Comparison of ENCODE assay signal across 8 mouse cellular contexts in genomic region chr17:25569833-25570647, GRCm38 (mm10). TPM values are rescaled to one million over a fixed set of nuclear protein-coding genes. Genes with fewer than 3 reads are reported as not detected.
DNase-seq lines count a peak whose midpoint lies in the region; ATAC-seq and TF ChIP-seq lines count a peak whose summit lies in the region.

No protein-coding gene starts in this region.

- peak; percentile 42 for ATAC-seq in forebrain, embryonic 11.5 days (replicated peaks; ENCODE audit: low FRiP score)
- ATAC-seq in liver, embryonic 12.5 days: 0 out of 2 replicates have a peak, but pooled peaks have one; percentile 5
- no peak; the same call in none of the 2 replicates for ATAC-seq in stomach, postnatal 0 days (ENCODE audit: low FRiP score, low TSS enrichment)

- 3% methylated on average over 53 of the region's 54 CpGs for WGBS in forebrain, embryonic 11.5 days
- WGBS in liver, embryonic 12.5 days (ENCODE audit: insufficient replicate concordance): 6% methylated on average over 54 of the region's 54 CpGs
- 7% methylated on average over 54 of the region's 54 CpGs for WGBS in stomach, postnatal 0 days

- no peak overlapping the region for H3K27ac ChIP-seq in forebrain, embryonic 11.5 days (ENCODE audit: low read depth, low read length)
- no peak overlapping the region for H3K27ac ChIP-seq in liver, embryonic 12.5 days
- H3K27ac ChIP-seq in stomach, postnatal 0 days (replicated peaks): no peak overlapping the region

- H3K9ac ChIP-seq in forebrain, embryonic 11.5 days (ENCODE audit: low read length): peak overlapping the region; percentile 65
- peak overlapping the region; percentile 30; the same call in 1 of the 2 replicates for H3K9ac ChIP-seq in liver, embryonic 12.5 days
- peak overlapping the region; percentile 59 for H3K9ac ChIP-seq in stomach, postnatal 0 days (ENCODE audit: low read length)

- H3K4me2 ChIP-seq in forebrain, embryonic 11.5 days (ENCODE audit: low read depth, low read length, severe bottlenecking): peak overlapping the region; percentile 97
- peak overlapping the region; percentile 76 for H3K4me2 ChIP-seq in liver, embryonic 12.5 days
- H3K4me2 ChIP-seq in stomach, postnatal 0 days (replicated peaks; ENCODE audit: low read depth): peak overlapping the region; percentile 87

- DNase-seq in layer of hippocampus, postnatal 10 days (ENCODE audit: low spot score in 2 of 2): peak; percentile 42 to 49
- no peak for DNase-seq in layer of hippocampus, adult 9-11 months
- peak; percentile 48 for DNase-seq in ZHBTc4 (ENCODE audit: low read depth, low spot score)
- DNase-seq in forebrain, embryonic 11.5 days (ENCODE audit: low spot score): peak; percentile 67
- no peak for DNase-seq in stomach, postnatal 0 days (ENCODE audit: low spot score)
- no peak for DNase-seq in spleen, postnatal 10 days (ENCODE audit: low spot score in 2 of 2)
- no peak for DNase-seq in urinary bladder, postnatal 4 days (ENCODE audit: low spot score in 2 of 2)

- no peaks in the 10 kb centered on the region for H3K9me3 ChIP-seq in forebrain, embryonic 11.5 days (ENCODE audit: control insufficient read depth, low read length)
- H3K9me3 ChIP-seq in liver, embryonic 12.5 days (replicated peaks): no peaks in the 10 kb centered on the region
- H3K9me3 ChIP-seq in stomach, postnatal 0 days (ENCODE audit: control insufficient read depth, low read length): no peaks in the 10 kb centered on the region

- TF ChIP-seq EP300 in stomach, postnatal 0 days (optimal IDR thresholded peaks at IDR 0.05): no peak

- H3K4me3 ChIP-seq in forebrain, embryonic 11.5 days (ENCODE audit: low read depth, low read length): peak overlapping the region; percentile 48
- peak overlapping the region; percentile 50 for H3K4me3 ChIP-seq in liver, embryonic 12.5 days
- H3K4me3 ChIP-seq in stomach, postnatal 0 days (ENCODE audit: low read depth, low read length): peak overlapping the region; percentile 48

- peaks cover 20% of the 10 kb centered on the region; the same call in 1 of the 2 replicates for H3K4me1 ChIP-seq in forebrain, embryonic 11.5 days (replicated peaks; ENCODE audit: control insufficient read depth, insufficient read depth, low read length)
- H3K4me1 ChIP-seq in liver, embryonic 12.5 days: peaks cover 16% of the 10 kb centered on the region
- H3K4me1 ChIP-seq in stomach, postnatal 0 days (replicated peaks; ENCODE audit: control insufficient read depth, insufficient read depth): 0 out of 2 replicates have a peak, but pooled peaks cover 3% of the 10 kb centered on the region

- H3K27me3 ChIP-seq in forebrain, embryonic 11.5 days (ENCODE audit: control insufficient read depth, insufficient read depth, low read length): peaks cover 29% of the 10 kb centered on the region
- peaks cover 95% of the 10 kb centered on the region for H3K27me3 ChIP-seq in liver, embryonic 12.5 days (replicated peaks)
- H3K27me3 ChIP-seq in stomach, postnatal 0 days (ENCODE audit: control insufficient read depth, insufficient read depth, low read length): peaks cover 3% of the 10 kb centered on the region; the same call in 1 of the 2 replicates

- no peak for TF ChIP-seq CTCF in stomach, postnatal 0 days (IDR thresholded peaks at IDR 0.05; ENCODE audit: low read depth)

- H3K36me3 ChIP-seq in forebrain, embryonic 11.5 days (ENCODE audit: control insufficient read depth, insufficient read depth, low read length): no peaks in the 10 kb centered on the region
- H3K36me3 ChIP-seq in liver, embryonic 12.5 days: no peaks in the 10 kb centered on the region
- H3K36me3 ChIP-seq in stomach, postnatal 0 days (ENCODE audit: control insufficient read depth, insufficient read depth, low read length): no peaks in the 10 kb centered on the region

RNA-seq across cellular contexts. Expression of gene Sox8, which starts 0.4 kb away (rescaled TPM):
- 10 to 100 TPM; 62.7 to 66.3 TPM for total RNA-seq in layer of hippocampus, postnatal 10 days (2021)
- polyA plus RNA-seq in forebrain, embryonic 11.5 days (2014; fragmentation: Nextera tagmentation; extraction: Ambion mirVana): 7.3 and 7.5 TPM in 2 replicates
- 0.52 and 0.65 TPM in 2 replicates for polyA plus RNA-seq in liver, embryonic 12.5 days (2016; fragmentation: Nextera tagmentation; extraction: Ambion mirVana)
- polyA plus RNA-seq in stomach, postnatal 0 days (2015; fragmentation: Nextera tagmentation; extraction: Ambion mirVana): 1.4 and 1.6 TPM in 2 replicates

RNA-seq across cellular contexts. Expression of gene Lmf1, which starts 8.8 kb away (rescaled TPM):
- 10 to 100 TPM; 23.1 to 26.4 TPM for total RNA-seq in layer of hippocampus, postnatal 10 days (2021)
- 18.3 and 20.7 TPM in 2 replicates for polyA plus RNA-seq in forebrain, embryonic 11.5 days (2014; fragmentation: Nextera tagmentation; extraction: Ambion mirVana)
- polyA plus RNA-seq in liver, embryonic 12.5 days (2016; fragmentation: Nextera tagmentation; extraction: Ambion mirVana): 14.4 and 15.0 TPM in 2 replicates
- polyA plus RNA-seq in stomach, postnatal 0 days (2015; fragmentation: Nextera tagmentation; extraction: Ambion mirVana): 16.3 and 17.7 TPM in 2 replicates

Comparison
In these comparisons a context has a peak if more than half of its experiments do, and no peak if none do; other contexts are left out.
1. DNase-seq: peak in layer of hippocampus, postnatal 10 days (2 of 2), ZHBTc4 (single experiment) and forebrain, embryonic 11.5 days (single experiment); none in layer of hippocampus, adult 9-11 months (single experiment), stomach, postnatal 0 days (single experiment), spleen, postnatal 10 days (0 of 2) and urinary bladder, postnatal 4 days (0 of 2).
2. Peak in every context shown above with its lines, with median percentiles within 50 percentile points of each other: H3K4me2 ChIP-seq, H3K4me3 ChIP-seq and H3K9ac ChIP-seq.